Mouse (Mus musculus) brain, embryonic 14.5 days (tissue): ENCODE results near the gene Dhx37.

Experiments
- CTCF ChIP-seq: fragments of 200-500 bp; IDR thresholded peaks from 2 replicates; pipeline ENCODE4 v1.5.1; 2012; ENCODE audit warnings: inconsistent platforms, mild to moderate bottlenecking, moderate library complexity, borderline replicate concordance; ENCODE audit not compliant: insufficient read depth, insufficient read length; ENCODE audit errors: extremely low read depth
- POLR2A ChIP-seq: fragments of 200-500 bp; IDR thresholded peaks from 2 replicates; pipeline ENCODE4 v1.6.1; 2012; ENCODE audit warnings: mild to moderate bottlenecking, inconsistent platforms, borderline replicate concordance; ENCODE audit not compliant: poor library complexity, insufficient read depth, insufficient read length, severe bottlenecking; ENCODE audit errors: extremely low read depth

GRCm38 (mm10) chr5:125406322-125407016 lies 27.5 kb downstream of the Dhx37 start:
- TF ChIP-seq POLR2A (no peak), CTCF (no peak)
